Mouse (Mus musculus) heart, embryonic 16.5 days (tissue): ENCODE measurements around the gene Serpinb7. TPM values are rescaled to one million over a fixed set of nuclear protein-coding genes. Genes with fewer than 3 reads are reported as not detected.

Experiments
- ATAC-seq: fragments of 200-750 bp; cut with Nextera tagmentation; replicated peaks from 2 replicates; pipeline ENCODE4 v1.8.0; 2017; ENCODE audit warnings: moderate number of reproducible peaks; ENCODE audit not compliant: insufficient read depth, low FRiP score; ENCODE audit errors: extremely low read depth
- H3K27ac ChIP-seq: fragments of 300-500 bp; sonication (generic); 2 replicates; pipeline ENCODE4 v1.5.1; 2014; ENCODE audit warnings: mild to moderate bottlenecking, low read length, control low read depth, moderate library complexity
- H3K27me3 ChIP-seq: fragments of 300-500 bp; sonication (generic); 2 replicates; pipeline ENCODE4 v1.6.1; 2014; ENCODE audit warnings: low read length, mixed read lengths; ENCODE audit not compliant: control insufficient read depth, insufficient read depth
- H3K36me3 ChIP-seq: fragments of 300-500 bp; sonication (generic); 2 replicates; pipeline ENCODE4 v1.6.1; 2014; ENCODE audit not compliant: control insufficient read depth, insufficient read depth
- H3K4me1 ChIP-seq: fragments of 300-500 bp; sonication (generic); 2 replicates; pipeline ENCODE4 v1.6.1; 2014; ENCODE audit warnings: low read length, mixed read lengths; ENCODE audit not compliant: control insufficient read depth, insufficient read depth
- H3K4me2 ChIP-seq: fragments of 300-500 bp; sonication (generic); 2 replicates; pipeline ENCODE4 v1.6.1; 2014; ENCODE audit warnings: low read depth, mild to moderate bottlenecking, control low read depth, low read length
- H3K4me3 ChIP-seq: fragments of 300-500 bp; sonication (generic); 2 replicates; pipeline ENCODE4 v1.5.1; 2014; ENCODE audit warnings: mild to moderate bottlenecking, control low read depth, low read length
- H3K9ac ChIP-seq: fragments of 300-500 bp; sonication (generic); 2 replicates; pipeline ENCODE4 v1.6.1; 2014; ENCODE audit warnings: low read length, control low read depth
- H3K9me3 ChIP-seq: fragments of 300-500 bp; sonication (generic); replicated peaks from 2 replicates; pipeline ENCODE4 v1.6.1; 2016; ENCODE audit warnings: low read length; ENCODE audit not compliant: control insufficient read depth
- WGBS: fragments of 180-500 bp; shearing (Covaris S2); extraction: QIAGEN DNeasy Blood & Tissue Kit; methylation state at CpG from one replicate; pipeline ENCODE4 v1.1.7; 2014; 5-methylcytosine and 5-hydroxymethylcytosine counted together
- polyA plus RNA-seq: library from polyadenylated mRNA; unstranded; fragments of >200 nt; fragmentation: Nextera tagmentation; extraction: Ambion mirVana; gene quantifications from 2 replicates; pipeline ENCODE4 v1.2.1, GENCODE M21; 2015

Gene Serpinb7
- polyA plus RNA-seq, 1 experiment from 2014 or later = 0.30 TPM

- 78% methylated on average over 1 of the region's 1 CpGs for WGBS
- H3K36me3 ChIP-seq = no peaks in the 10 kb centered on the region
- no peak overlapping the region for H3K4me3 ChIP-seq
- H3K9ac ChIP-seq = no peak overlapping the region
- no peaks in the 10 kb centered on the region for H3K4me1 ChIP-seq
- H3K4me2 ChIP-seq = no peak overlapping the region
- no peak overlapping the region for H3K27ac ChIP-seq
- no peaks in the 10 kb centered on the region for H3K9me3 ChIP-seq
- H3K27me3 ChIP-seq = no peaks in the 10 kb centered on the region
- ATAC-seq = no peak
These were observed 17.1 kb upstream of the Serpinb7 start for GRCm38 (mm10) chr1:107382404-107382803.

GRCm38 (mm10) chr1:107384532-107384931 is 14.9 kb upstream of the Serpinb7 start:
- no peaks in the 10 kb centered on the region for H3K36me3 ChIP-seq
- H3K27me3 ChIP-seq = no peaks in the 10 kb centered on the region
- no peaks in the 10 kb centered on the region for H3K9me3 ChIP-seq
- no peak overlapping the region for H3K27ac ChIP-seq
- H3K4me3 ChIP-seq = no peak overlapping the region
- ATAC-seq = no peak
- H3K4me1 ChIP-seq = no peaks in the 10 kb centered on the region
- no peak overlapping the region for H3K9ac ChIP-seq
- no peak overlapping the region for H3K4me2 ChIP-seq
- WGBS = 69% methylated on average over 9 of the region's 9 CpGs

- no peaks in the 10 kb centered on the region for H3K9me3 ChIP-seq
- ATAC-seq = no peak
These were observed 9.7 kb upstream of the Serpinb7 start for GRCm38 (mm10) chr1:107389753-107390152.

GRCm38 (mm10) chr1:107397481-107397880 is 2.0 kb upstream of the Serpinb7 start:
- Histone ChIP-seq H3K27me3 (no peaks in the 10 kb centered on the region), H3K9ac (no peak overlapping the region), H3K36me3 (no peaks in the 10 kb centered on the region), H3K9me3 (no peaks in the 10 kb centered on the region), H3K4me1 (no peaks in the 10 kb centered on the region), H3K4me3 (no peak overlapping the region), H3K27ac (no peak overlapping the region), H3K4me2 (no peak overlapping the region)
- no peak for ATAC-seq
- 61% methylated on average over 1 of the region's 1 CpGs for WGBS

More at GRCm38 (mm10) chr1:107389753-107390152, 9.7 kb upstream of the Serpinb7 start:
- no peak overlapping the region for H3K27ac ChIP-seq
- no peak overlapping the region for H3K4me2 ChIP-seq
- H3K4me3 ChIP-seq = no peak overlapping the region
- H3K9ac ChIP-seq = no peak overlapping the region
- WGBS = 72% methylated on average over 2 of the region's 2 CpGs
- no peaks in the 10 kb centered on the region for H3K36me3 ChIP-seq
- no peaks in the 10 kb centered on the region for H3K4me1 ChIP-seq
- H3K27me3 ChIP-seq = no peaks in the 10 kb centered on the region

- Histone ChIP-seq H3K9me3 (no peaks in the 10 kb centered on the region), H3K4me1 (no peaks in the 10 kb centered on the region), H3K36me3 (no peaks in the 10 kb centered on the region), H3K4me3 (no peak overlapping the region), H3K27me3 (no peaks in the 10 kb centered on the region), H3K9ac (no peak overlapping the region), H3K27ac (no peak overlapping the region), H3K4me2 (no peak overlapping the region)
- 69% methylated on average over 4 of the region's 4 CpGs for WGBS
- no peak for ATAC-seq
These were observed 2.6 kb downstream of the Serpinb7 start for GRCm38 (mm10) chr1:107402082-107402481.

- Histone ChIP-seq H3K4me3 (no peak overlapping the region), H3K4me2 (no peak overlapping the region), H3K9ac (no peak overlapping the region), H3K36me3 (no peaks in the 10 kb centered on the region), H3K27me3 (no peaks in the 10 kb centered on the region), H3K27ac (no peak overlapping the region), H3K9me3 (no peaks in the 10 kb centered on the region), H3K4me1 (no peaks in the 10 kb centered on the region)
- ATAC-seq = no peak
- WGBS = 9% methylated on average over 1 of the region's 1 CpGs
These were observed 15.2 kb downstream of the Serpinb7 start for GRCm38 (mm10) chr1:107414650-107415049.

GRCm38 (mm10) chr1:107422487-107422886 is 23.0 kb downstream of the Serpinb7 start:
- Histone ChIP-seq H3K9me3 (no peaks in the 10 kb centered on the region), H3K27ac (no peak overlapping the region), H3K36me3 (no peaks in the 10 kb centered on the region), H3K4me3 (no peak overlapping the region), H3K9ac (no peak overlapping the region), H3K27me3 (no peaks in the 10 kb centered on the region), H3K4me2 (no peak overlapping the region), H3K4me1 (no peaks in the 10 kb centered on the region)
- no peak for ATAC-seq
- 67% methylated on average over 4 of the region's 4 CpGs for WGBS

- no peaks in the 10 kb centered on the region for H3K27me3 ChIP-seq
- H3K9ac ChIP-seq = no peak overlapping the region
- no peaks in the 10 kb centered on the region for H3K9me3 ChIP-seq
- no peak for ATAC-seq
- no peak overlapping the region for H3K27ac ChIP-seq
- H3K4me1 ChIP-seq = no peaks in the 10 kb centered on the region
- H3K4me2 ChIP-seq = no peak overlapping the region
- H3K4me3 ChIP-seq = no peak overlapping the region
- H3K36me3 ChIP-seq = no peaks in the 10 kb centered on the region
These were observed 31.8 kb downstream of the Serpinb7 start for GRCm38 (mm10) chr1:107431253-107431652.

GRCm38 (mm10) chr1:107435528-107435927 is 36.1 kb downstream of the Serpinb7 start:
- Histone ChIP-seq H3K27me3 (no peaks in the 10 kb centered on the region), H3K9me3 (no peaks in the 10 kb centered on the region)
- ATAC-seq = no peak

GRCm38 (mm10) chr1:107439462-107439861 is 40.0 kb downstream of the Serpinb7 start:
- Histone ChIP-seq H3K9me3 (no peaks in the 10 kb centered on the region), H3K9ac (no peak overlapping the region), H3K4me1 (no peaks in the 10 kb centered on the region), H3K4me2 (no peak overlapping the region), H3K4me3 (no peak overlapping the region), H3K27me3 (no peaks in the 10 kb centered on the region), H3K27ac (no peak overlapping the region), H3K36me3 (no peaks in the 10 kb centered on the region)
- WGBS = 72% methylated on average over 3 of the region's 3 CpGs
- ATAC-seq = no peak

More at GRCm38 (mm10) chr1:107435528-107435927, 36.1 kb downstream of the Serpinb7 start:
- Histone ChIP-seq H3K4me3 (no peak overlapping the region), H3K27ac (no peak overlapping the region), H3K36me3 (no peaks in the 10 kb centered on the region), H3K4me1 (no peaks in the 10 kb centered on the region), H3K4me2 (no peak overlapping the region), H3K9ac (no peak overlapping the region)
- 67% methylated on average over 2 of the region's 2 CpGs for WGBS
